Mouse (Mus musculus): ENCODE data around the gene Ndufb3.
"Not testable (repeated sequence)": the region's sequence is repeated elsewhere in the genome, so short reads cannot be mapped to it uniquely, and the experiment has no call there.

Gene Ndufb3

DNA sequence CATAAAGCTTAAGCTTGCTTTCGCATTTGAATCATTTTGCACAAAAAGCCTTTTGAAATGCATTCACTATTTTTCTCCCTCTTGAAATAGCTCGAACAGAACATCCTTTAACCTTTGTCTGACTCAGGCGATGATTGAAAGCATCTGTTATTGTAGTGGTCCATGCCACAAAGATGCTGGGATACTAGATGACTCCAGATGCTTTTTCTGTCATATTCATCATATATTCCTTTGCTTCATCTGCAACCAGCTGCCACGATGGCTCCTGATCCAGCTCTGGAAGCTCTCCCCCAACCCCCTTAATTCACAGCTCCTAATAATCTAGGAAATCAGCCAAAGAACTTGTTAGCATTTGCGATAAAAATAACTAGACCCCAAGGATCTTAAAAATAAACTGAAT is 30.9 kb downstream of the Ndufb3 start:
- no peak for DNase-seq (ENCODE audit: low spot score in 2 of 2)

DNA sequence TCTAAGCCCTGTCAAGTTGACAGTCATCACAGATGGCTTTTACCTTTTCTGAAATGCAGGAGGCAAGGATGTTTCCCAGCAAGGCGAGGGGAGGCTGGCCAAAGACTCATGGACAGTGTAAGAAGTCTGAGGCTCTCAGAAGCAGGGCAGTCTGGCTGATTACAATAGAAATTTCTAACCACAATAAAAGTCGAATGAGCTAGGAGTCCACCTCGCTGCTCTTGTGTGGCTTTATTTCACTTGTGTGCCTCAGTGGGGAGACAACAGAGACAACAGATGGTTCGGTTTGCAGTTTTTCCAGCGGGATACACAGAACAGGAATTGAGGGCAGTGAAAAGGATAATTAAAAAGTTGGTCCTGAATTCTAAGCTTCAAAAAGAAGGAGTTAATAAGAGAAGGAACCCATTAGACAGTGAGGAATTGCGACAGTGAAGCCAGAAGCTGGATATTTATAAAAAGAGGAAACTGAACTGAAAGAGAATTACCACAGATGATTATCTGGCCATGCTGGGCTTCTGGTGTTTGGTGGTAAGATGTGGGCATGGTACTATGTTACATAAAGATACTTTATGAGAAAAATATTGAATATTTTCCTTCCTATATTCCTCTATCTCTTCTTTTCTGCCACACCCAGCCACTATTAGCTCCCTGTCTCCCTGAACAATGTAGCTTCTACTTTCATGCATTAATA is 31.9 kb downstream of the Ndufb3 start:
- DNase-seq (ENCODE audit: low spot score in 2 of 2): no peak

DNA sequence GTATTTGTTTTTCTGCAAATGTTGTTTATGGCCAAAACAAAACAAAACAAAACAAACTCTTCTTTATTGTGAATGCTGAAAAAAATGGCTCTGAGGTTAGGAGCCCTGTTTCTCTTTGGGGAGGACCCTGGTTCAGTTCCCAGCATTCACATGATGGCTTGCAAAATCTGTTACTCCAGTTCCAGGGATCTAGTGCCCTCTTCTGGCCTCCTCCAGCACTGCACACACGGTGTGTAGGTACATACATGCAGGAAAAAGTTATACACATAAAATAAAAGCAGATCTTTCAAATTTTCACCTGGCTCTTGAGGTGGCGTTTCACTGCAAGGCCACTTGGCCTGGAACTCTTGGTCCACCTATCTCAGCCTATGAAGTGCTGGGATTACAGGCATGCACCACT is 32.6 kb downstream of the Ndufb3 start:
- no peak for DNase-seq (ENCODE audit: low spot score in 2 of 2)

DNA sequence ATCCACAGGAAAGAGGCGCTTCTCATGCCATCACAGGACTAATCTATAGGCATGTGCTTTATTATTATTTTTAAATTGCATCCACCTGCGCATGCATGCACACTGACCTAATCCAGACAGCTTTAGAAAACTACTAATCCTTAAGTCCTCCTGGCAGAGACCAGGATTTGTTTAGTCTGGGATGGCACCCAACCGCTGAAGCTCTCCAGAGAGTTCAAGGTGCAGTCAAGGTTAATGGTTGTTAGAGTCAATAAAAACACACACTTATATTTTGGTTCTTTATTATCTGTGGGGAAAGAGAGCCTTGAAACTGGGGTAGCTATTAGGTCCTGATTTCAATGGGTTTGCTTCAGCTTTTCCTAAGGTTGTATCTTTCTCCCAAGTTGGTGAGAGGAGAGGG is 35.1 kb downstream of the Ndufb3 start:
- DNase-seq (ENCODE audit: low spot score in 2 of 2): peak; percentile 10 to 30

DNA sequence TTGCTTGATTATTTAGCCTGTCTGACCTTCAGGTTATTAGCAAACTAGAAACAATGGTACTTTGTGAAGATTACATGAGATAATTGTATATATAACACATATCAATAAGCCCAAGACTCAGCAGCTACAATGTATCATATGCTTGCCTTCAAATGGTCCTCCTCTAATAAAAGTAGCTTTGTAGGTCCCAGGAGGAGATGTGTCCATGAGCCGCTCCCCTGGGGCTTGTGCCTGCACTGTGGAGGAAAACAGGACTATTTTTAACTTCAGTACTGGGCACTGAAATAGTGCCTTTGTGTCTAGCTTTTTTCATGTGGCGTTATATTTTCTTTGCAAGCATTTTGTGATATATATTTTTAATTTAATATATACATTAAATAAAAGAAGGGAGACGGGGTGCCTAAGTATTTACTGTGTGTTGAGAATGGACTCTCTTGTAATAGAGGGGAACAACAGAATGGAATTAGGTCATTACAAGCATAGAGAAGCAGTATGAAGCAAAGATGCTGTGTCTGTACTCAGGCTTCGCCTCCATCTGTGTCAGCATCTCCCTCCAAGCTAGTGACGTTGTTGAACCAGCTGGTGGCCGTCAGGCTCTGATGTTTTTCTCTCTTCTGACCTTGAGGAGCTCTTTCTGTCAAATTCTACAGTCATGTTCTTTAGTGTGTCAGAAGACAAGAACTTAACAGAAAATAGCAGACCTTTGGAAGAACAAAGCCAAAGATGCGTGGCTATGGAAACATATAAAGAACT is 36.0 kb downstream of the Ndufb3 start:
- DNase-seq (ENCODE audit: low spot score in 2 of 2): peak; percentile 6 to 19

DNA sequence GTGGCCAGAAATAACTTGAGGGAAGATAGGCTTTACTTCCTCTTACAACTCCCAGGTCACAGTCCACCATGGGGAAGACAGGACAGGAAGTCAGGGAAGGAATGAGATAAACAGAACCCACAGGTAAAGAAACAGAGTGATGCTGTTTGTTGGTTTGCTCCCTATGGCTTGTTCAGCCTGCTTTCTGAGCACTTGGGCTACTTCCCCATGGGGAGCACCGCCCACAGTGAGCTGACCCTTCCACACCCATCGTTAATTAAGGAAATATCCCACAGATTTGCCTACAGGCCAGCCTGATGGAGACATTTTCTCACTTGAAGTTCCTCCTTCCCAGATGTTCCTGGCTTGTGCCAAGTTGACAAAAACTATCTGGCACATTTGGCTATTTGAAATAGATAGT is 42.7 kb downstream of the Ndufb3 start:
- DNase-seq (ENCODE audit: low spot score in 2 of 2): not testable (repeated sequence)
